Mouse (Mus musculus) NIH3T3 (cell line): Measurements from ENCODE around the gene Stac3.

ENCODE experiments used
- DNase-seq: peaks from one replicate; pipeline ENCODE4 v3.0.0-alpha.2; 2012; ENCODE audit warnings: low read depth

Gene Stac3

DNA sequence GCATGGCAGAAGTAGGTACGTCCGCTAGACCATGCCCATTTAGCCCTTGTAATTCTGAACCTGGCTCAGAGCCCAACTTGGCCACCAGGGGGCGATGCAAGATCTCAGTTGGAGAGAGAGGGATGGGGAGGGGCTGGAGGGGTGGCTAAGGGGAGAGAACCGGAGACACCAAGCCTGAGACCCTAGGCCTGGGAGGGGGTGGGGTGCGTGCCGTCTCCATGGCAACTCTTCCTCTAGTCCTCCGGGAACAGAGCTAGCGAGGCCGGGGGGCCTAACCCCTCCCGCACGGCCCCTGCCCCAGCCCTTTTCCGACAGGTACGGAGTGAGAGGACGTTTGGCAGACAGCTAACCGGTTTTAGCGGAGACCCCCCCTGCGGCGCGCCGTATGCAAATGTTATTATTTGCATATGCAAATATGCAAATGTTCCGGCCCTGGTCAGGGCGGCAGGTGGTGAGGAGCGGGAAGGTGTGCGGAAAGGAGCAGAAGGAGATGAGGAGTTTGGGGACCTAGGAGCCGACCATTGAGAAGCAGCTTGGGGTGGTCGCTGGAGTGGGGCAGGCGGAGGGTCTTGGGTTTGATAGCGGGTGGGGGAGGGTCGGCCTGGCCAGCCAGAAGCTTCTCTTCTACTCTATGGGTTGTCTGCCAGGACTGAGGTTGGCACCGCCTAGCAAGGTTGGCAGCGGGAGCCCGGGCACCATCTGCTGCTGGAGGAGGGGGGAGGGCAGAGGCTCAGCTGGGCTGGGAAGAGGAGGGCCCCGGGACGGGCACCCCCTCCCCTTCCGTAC lies 7.8 kb downstream of the Stac3 start:
- DNase-seq, result peak; percentile 79

DNA sequence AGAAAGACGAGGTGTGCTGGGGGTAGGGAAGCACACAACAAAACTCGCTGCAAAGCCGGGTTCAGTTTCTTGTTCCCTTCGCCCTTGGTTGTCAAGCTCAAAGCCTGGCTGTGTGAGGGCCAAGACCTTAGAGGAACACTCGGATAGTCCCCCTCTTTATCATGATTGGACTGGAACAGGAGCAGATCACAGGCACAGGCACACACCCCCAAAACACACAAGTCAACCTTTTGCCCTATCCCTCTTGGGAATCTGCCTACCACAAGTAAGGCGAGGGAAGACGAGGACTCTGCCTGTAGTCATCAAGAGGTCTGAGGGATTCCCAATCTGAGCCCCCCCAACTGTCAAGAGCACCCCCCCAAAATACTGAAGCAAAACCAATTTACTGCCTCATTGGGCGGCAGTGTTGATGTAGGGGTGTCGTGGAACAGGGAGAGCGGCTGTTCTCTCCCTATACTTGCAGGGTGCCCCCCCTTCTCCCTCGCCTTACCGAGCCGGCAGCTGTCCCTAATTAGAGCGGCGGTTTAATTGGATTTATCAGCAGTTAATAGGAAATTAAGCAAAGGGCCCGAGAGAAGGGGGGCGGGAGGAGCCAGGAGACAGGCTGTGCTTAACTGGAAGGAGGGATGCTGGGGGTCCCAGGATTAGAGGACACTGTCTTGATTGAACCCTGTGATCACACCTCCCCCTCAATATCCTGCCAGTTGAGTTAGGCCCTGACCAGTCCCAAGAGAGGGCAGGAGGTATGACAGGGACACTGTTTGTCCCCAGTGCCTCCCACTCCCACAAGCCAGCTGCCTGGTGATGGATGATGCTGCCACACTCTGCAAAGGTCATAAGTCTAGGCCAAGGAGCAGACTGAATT lies 8.6 kb downstream of the Stac3 start:
- DNase-seq, result no peak

DNA sequence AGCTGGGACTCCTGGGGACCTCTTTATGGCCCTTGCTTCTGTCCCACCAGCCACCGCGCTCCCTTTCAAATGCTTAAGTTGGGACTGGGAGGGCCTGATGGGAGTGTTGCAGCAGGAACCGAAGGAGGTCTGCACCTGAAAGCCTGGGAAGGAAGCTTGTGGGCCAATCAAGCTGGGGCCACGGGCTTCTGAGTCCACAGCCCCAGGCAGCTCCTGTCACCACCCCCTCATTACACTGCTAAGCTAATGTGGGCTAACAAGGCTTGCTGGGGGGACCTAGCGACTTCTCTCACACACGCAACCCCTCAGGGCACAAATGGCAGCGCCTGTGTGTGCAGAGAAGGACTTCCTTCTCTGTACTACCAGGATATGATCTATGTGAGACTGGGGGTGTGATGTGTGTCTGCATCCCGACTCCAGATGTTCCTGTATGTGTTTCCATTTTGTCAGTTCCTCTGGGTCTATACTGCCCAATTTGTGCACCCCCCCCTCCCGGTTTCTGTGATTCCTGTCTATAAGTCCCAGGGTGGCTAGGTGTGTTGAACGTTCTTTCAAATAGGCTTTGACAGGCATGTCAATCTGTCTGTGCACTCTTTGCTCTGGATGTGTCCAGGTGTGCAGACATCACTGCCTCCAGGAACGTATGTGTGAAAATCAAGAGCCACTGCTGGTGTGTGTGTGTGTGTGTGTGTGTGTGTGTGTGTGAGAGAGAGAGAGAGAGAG lies 9.6 kb downstream of the Stac3 start:
- DNase-seq, result no peak

DNA sequence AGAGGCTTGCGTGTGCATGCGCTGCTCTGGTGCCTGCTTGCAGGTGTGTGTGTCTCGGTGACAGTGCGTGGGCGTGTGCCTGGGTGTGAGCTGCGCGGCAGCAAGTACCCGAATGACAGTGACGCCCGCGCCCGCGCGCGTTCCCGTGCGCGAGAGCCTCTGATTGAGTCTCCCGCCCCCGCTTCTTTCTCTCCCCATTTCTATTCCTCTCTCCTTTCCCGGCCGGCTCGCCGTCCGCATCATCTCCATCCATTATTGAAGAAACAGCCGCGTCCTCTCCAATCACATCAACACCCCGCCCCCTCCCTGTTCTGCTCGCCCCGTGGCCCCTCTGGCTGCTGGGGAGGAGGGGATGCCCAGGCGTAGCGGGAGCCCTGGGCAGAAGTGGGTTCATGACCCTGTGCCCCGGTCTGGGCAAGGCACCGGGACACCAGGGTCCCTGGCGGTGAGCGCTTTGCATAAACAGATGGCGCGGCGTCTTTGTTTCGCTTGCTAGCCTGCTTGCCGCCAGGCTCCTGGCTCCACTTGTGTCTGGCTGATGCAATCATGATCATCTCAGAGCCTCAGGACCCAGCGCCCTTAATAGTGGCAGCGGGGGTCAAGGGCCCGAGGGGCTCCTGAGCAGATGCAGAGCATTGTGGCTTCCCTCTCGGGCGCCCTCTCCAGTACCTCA lies 10.3 kb downstream of the Stac3 start:
- peak; percentile 67 for DNase-seq

DNA sequence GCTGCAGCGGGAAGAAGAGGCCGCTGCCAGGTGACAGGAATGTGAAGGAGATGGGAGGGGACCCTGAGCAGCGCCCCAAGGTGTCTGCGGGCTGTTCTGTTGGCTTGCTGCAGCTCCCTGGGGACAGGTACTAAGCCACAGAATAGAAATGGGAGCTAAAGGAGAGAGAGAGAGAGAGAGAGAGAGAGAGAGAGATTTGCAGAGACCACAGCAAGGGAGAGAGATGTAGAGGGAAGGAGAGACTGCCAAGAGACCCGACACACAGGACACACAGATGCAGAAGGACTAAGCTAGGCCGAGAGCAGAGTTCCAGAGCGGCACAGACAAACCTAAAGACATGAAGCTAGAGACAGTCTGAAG lies 10.8 kb downstream of the Stac3 start:
- DNase-seq, result no peak

DNA sequence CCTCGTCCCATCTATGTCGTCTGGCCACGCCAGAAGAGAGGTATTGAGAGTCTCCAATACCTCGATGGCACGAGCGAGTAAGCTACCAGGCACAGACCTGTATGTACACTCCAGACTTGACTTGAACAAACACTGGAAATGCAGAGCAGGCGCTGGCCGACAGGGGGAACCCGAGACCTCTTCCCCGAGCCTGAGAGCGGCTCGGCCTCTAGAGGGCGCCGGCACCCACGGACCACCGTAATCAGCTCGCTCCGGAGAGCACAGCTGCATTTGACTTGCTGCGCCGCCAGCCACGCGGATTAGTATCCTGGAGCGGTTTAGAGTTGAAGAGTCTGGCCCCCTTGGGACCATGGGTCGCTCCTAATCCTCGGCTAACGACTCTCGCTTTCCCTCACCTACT lies 11.3 kb downstream of the Stac3 start:
- DNase-seq, result peak; percentile 97

DNA sequence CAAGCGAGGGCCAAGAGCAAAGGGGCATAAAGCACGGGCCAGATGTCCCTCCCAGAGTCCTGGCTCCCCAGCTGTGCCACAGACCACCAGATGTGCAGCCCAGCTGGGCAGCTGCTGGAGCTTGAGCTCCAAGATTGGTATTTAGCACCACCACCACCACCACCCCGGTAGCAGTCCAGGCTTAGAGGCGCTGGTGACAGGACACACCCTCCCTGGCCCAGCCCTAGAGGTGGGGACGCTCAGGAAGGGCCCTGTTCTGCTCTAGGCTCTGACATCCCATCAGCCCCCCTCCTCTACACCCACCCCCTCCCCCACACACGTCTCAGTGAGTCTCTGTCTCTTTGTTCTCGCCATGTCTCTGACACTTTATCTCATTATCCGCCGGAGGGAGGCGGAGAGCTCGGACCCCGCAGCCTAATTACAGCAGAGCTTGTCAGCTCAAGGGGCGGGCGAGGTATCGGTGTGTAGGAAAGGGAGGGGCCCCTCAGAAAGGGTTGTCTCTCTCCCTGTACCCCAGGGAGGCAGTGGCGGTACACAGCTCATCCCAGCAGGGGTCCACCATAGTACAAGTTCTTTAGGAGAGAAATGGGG lies 12.1 kb downstream of the Stac3 start:
- peak; percentile 26 for DNase-seq

DNA sequence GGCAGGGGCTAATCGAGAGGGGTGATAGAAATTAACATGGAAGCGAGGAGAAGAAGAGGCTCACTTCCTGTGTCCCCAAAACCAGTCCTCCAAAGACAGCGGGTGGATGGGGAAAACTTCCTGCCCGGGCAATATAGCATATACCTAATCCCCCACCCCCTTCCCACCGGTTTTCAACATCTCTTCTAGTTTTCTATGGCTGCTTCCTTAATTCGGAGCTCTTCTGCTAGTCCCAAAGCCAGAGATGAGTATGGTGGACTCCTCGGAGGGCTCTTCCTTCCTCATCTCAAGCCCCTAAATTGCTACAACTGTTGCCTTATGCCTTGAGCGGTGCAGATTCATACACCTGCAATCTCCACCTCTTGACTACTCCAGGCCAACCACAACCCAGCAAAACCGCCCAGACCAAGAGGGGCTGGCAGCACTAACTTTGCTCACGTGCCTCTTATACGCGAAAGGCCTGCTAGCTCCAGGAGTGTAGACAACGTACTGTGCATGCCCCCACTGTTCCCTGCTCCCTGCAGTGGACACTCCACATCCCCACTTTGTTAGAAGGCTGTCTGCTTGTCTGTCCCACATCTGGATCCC lies 12.7 kb downstream of the Stac3 start:
- no peak for DNase-seq

DNA sequence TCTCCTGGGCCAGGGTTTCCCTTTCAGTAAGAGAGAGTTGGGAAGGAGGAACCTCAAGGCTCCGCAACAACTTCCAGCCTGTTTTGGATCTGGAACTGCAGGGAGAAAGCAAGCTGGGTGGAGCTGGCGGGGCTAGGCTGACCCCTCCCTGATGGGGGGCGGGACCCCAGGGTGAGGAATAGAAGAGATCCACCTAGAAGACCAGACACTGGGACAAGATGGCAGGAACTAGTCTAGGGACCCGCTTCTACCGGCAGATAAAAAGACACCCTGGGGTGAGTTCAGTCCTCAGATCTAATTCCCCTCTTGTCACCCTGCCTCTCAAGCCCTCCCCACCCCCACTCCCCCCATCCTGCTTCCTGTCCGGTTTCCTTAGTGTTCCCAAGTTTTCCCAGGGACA lies 13.3 kb downstream of the Stac3 start, which contains the start of gene Ndufa4l2:
Ndufa4l2 (plus strand) TSS at position 204 of the 400 bp plus-strand sequence.
- DNase-seq, result no peak

DNA sequence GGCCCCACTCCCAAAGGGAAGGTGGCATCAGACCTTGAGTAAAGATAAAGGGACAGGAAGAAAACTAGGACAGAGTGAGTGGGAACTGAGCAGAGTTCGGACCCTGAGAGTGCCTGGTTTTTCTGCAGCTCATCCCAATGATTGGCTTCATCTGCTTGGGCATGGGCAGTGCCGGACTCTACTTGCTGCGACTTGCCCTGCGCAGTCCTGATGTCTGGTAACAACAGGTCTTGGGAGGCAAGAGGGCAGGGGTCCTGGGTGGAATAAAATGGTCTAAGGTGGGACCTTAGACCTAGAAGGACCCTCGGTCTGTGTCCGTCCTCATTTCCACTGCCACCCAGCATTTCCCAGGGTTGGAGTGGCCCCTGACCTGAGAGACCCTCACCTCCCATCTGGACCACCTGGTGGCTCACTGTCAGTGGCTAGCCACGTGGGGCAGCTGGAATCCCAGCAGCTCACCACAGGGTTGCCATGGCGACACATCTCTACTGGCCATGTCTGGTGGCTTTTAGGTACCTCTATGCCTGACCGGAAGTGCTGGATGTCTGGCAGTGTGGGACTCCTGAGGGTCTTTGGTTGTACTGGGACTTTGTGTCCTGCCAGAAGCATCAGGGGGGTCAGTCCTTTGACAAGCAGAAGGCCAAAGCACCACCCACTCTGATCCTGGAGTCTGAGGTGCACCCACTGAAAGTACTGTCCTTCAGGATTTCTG lies 13.9 kb downstream of the Stac3 start:
- DNase-seq, result no peak

DNA sequence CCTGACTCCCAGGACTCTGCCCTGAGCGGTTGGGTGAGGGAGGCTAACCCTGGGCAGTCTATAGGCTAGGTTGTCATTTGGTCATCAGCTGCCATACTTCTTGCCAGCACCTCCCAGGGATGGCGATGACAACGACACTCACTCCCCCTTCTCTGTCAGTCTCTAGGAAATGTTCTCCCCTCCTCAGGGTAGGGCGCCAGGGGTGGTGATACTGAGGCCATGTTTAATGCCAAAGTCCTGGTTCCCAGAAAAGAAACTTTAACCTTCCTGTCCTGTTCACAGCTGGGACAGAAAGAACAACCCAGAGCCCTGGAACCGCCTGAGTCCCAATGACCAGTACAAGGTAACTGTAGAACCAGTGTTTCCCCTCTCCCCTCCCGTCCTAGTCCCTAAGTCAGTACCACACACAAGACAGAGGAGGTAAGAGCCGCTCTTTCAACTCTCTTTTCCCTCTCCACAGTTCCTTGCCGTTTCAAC lies 14.5 kb downstream of the Stac3 start:
- no peak for DNase-seq

DNA sequence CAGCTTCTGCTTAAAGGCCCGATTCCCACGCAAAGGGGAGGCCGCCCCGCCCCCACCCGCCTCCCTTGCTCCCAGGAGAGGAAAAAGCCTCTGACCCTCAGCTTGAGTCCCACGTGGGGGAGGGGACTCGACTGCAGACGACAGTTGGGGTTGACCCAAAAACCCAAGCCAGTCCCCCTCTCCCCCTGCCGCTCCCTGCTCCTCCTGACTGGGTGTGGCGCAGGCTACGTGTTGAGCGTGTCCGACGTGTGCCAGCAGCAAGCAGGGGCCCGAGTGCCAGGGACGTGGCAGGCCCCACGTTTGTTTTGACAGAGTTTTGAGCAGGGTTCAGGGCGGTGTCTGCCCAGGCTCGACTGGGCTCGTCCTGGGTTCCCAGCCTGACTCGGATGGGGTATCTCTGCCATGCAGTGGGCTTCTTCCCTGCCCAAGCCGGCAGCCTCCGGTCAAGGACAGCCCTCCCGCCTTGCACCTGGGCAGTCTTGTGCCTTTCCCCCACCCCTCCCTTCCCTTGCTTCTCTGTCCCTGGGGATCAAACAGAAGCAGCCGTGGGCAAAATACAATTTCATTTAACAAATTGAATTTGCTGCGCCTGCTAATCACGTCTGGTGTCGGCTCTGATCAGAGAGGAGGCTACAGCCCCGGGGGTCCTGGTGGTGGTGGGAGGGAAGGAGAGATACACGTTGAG lies 15.2 kb downstream of the Stac3 start:
- DNase-seq, result no peak

DNA sequence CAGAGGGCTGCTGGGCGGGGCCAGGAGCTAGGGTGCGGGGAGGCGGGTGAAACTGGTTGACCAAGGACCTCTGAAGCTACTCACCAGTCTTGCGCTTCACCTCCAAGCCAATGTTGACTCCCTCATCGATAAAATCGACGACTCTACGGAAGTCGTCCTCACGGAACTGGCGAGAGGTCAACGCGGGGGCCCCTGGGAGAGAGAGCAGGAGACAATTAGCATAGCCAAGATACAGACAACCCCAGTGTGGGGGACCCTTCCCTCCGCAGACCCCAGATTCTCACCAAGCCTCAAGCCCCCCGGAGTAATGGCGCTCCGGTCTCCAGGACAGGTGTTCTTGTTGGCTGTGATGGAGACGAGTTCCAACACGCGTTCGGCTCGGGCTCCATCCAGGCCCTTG lies 16.5 kb downstream of the Stac3 start:
- DNase-seq, result no peak

DNA sequence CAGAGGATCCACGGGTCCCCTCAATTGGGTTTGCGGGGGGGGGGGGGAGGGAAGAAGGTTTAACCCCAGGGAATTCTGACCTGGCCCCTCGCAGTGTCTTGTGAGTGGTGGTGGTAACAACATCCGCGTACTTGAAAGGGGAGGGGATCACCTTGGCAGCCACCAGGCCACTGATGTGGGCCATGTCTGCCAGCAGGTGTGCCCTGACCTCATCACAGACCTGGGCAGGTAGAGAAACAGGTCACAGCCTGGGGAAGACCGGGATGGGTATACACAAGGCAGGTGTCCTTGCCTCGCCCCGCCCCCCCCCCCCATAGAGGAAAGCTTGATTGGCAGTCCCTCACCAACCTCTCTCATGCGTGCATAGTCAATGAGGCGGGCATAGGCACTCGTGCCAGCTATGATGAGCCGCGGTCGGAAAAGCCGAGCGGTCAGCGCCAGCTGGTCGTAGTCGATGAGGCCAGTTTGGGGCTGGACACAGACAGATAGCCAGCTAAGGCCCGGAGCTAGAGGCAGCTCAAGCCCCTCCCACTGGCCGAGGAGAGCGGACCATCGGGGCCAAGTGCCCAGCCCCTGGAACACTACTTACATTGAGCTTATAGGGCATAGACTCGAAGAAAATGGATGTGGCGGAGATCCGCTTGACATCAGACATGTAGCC lies 17.7 kb downstream of the Stac3 start:
- no peak for DNase-seq

DNA sequence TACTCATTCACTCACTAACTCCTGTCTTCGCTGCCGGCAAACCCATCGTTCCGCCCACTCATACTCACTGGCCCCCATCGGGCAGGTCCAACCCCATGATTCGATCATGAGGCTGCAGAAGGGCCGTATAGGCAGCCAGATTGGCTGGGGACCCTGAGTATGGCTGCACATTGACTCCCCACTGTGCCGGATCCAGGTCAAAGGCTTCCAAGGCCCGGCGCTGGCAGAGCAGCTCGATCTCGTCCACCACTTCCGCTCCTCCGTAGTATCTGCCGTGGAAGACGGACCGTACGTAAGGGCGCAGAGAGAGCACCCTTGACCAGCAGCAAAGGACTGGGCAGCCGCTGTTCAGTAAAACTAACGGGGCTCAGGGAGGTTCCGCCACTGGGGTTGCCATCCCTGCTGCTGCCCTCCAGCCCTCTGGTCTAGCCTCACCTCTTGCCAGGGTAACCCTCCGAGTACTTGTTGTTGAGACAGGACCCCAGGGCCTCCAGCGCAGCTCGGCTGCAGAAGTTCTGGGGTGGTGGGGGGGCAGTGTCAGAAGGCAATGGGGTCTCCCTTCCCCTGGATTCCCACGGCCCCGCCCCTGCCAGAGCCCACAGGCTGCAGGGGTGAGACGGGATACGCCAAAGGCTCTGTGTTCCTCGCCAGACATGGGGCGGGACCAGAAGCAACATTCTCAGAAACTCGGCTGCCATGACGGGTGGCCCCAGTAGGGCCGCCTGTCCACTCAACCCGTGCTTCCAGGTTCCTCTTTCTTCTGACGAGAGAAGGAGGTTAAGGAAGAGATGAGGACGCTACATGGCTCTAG lies 18.6 kb downstream of the Stac3 start:
- DNase-seq, result no peak

DNA sequence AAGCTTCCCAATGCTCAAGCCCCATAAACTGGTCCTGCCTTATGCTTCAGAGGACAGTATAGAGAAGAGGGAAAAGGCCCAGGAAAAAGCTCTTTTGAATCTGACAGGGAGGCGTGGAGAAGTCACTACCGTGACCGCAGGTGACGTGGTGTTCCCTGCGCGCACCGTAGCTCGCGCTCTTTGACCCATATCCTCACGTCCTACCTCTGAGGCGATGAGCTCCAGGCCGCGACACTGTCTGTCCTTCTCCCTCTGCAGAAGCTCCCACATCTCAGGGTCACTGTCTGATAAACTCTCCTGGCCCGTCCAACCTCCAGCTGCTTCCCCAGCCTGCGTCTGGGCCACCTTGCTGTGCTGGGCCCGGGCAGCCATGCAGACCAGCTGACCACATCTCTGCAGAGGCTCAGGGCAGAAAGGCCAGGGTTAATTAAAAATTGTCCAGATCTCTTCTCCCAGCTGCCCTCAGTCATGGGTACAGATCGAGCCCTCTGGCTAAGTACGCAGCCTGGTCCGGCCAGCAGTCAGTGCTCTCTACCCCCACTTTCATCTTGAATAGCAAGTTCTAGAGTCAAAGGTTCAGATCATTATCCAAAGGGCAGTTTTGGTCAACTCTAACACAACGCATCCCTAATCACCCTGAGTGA lies 19.4 kb downstream of the Stac3 start:
- no peak for DNase-seq

DNA sequence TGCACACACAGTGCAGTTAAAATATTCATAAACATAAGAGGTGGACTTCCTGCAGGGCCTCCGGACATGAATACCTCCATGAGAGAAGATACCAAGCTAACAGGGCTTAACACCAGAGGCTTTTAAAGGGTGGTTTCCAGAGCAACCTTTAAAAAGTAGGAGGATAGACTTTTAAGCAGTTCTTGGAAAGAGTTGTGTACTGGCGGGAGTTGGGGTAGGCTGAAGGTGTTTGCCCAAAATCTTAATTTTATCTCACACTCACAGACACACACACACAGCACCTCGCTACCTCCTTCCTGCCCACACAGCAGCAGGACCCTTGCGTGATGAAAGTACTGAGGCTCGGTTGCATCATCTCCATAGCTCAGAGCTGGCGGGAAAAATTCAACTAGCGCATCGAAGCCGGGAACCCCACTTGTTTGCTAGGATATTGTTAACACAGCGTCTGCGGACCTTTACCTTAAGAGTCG lies 20.2 kb downstream of the Stac3 start:
- peak; percentile 71 for DNase-seq

DNA sequence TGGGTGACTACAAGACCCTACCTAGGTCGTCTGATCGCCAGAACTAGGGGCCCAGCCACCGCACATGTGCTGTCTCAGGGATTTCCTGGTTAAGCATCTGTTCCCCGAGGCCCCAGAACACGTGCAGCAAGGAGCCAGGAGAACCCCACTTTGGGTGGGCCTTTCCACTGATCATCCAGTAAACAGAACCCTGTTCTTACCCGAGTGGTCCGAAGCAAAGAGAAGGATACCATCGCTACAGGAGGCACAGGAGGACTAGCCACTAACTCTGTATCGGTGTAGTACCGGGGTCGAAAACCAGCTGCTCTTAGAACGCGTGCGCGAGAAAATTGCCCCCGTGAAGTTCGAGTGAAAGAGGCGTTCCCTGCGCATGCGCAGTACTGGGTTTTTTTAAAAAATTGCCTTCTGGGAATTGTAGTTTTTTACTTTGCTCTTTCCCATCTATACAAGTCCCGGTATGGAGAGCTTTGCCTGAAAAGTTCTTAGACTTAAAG lies 20.6 kb downstream of the Stac3 start, which contains the start of gene Shmt2:
Shmt2 (minus strand) TSS at position 357 of the 494 bp plus-strand sequence.
- DNase-seq, result peak; percentile 98
